Mouse (Mus musculus): ENCODE results near the gene Eif3l.

DNA sequence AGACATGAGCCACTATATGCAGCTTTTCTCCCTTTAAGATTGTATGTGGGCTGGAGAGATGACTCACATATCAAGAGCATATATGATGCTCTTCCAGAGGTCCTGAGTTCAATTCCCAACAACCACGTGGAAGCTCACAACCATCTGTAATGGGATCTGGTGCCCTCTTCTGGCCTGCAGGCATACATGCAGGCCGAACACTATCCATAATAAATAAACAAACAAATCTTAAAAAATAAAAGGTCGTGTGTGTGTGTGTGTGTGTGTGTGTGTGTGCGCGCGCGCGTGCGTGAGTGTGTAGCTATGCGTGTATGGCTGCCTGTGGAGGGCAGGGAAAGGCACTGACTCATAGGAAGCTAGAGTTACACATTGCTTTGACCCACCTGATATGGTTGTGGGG is 64.7 kb downstream of the Eif3l start:
- TF ChIP-seq GATA1 (IDR thresholded peaks at IDR 0.05; ENCODE audit: borderline replicate concordance, low read length) (no peak), FLI1 (IDR thresholded peaks at IDR 0.05; ENCODE audit: low read length) (no peak)

All from megakaryocyte, embryonic 14.5 days (primary cell).